In genomic region chr11:86618548-86619335, GRCm38 (mm10) we compare ENCODE assay signal across 23 mouse cellular contexts.
DNase-seq lines count a peak whose midpoint lies in the region; ATAC-seq and TF ChIP-seq lines count a peak whose summit lies in the region.
"Had no signal": no experiment of that assay in that cellular context is flagged by ENCODE, and none has a peak within 500 bp of the region (broad histone marks: within the 10 kb centered on the region; RNA-seq: fewer than 3 reads in every experiment).

No protein-coding gene starts in this region.

- no peaks in the 10 kb centered on the region for H3K36me3 ChIP-seq in kidney, postnatal 0 days (ENCODE audit: insufficient read depth, low read length)
- no peaks in the 10 kb centered on the region for H3K36me3 ChIP-seq in testis, adult 2 months (ENCODE audit: control insufficient read depth, insufficient read depth, low read length)
- H3K36me3 ChIP-seq in hindbrain, postnatal 0 days (ENCODE audit: insufficient read depth, low read length) = no peaks in the 10 kb centered on the region
- H3K36me3 ChIP-seq: forebrain, embryonic 15.5 days; heart, embryonic 12.5 days; neural tube, embryonic 13.5 days had no signal

- no peak for TF ChIP-seq CTCF in kidney, postnatal 0 days (IDR thresholded peaks at IDR 0.05; ENCODE audit: low read depth)
- TF ChIP-seq CTCF in testis, adult 2 months (IDR thresholded peaks at IDR 0.05; ENCODE audit: control insufficient read depth, insufficient read depth, insufficient replicate concordance, low read depth, low read length) = no peak
- TF ChIP-seq CTCF in hindbrain, postnatal 0 days (IDR thresholded peaks at IDR 0.05; ENCODE audit: low read depth) = no peak

- H3K4me2 ChIP-seq in kidney, postnatal 0 days (ENCODE audit: low read length) = no peak overlapping the region
- no peak overlapping the region for H3K4me2 ChIP-seq in hindbrain, postnatal 0 days (ENCODE audit: low read depth, low read length)
- H3K4me2 ChIP-seq: forebrain, embryonic 15.5 days; heart, embryonic 12.5 days; neural tube, embryonic 13.5 days had no signal

- H3K9ac ChIP-seq in kidney, postnatal 0 days (ENCODE audit: low read depth, low read length) = no peak overlapping the region
- no peak overlapping the region for H3K9ac ChIP-seq in hindbrain, postnatal 0 days (replicated peaks; ENCODE audit: low read length)
- H3K9ac ChIP-seq: forebrain, embryonic 15.5 days; heart, embryonic 12.5 days; liver, postnatal 0 days; neural tube, embryonic 13.5 days had no signal

- no peaks in the 10 kb centered on the region for H3K4me1 ChIP-seq in kidney, postnatal 0 days (replicated peaks; ENCODE audit: insufficient read depth, low read length)
- H3K4me1 ChIP-seq in testis, adult 2 months (ENCODE audit: control insufficient read depth, insufficient read depth, low read length) = no peaks in the 10 kb centered on the region
- H3K4me1 ChIP-seq in hindbrain, postnatal 0 days (ENCODE audit: insufficient read depth, low read length) = no peaks in the 10 kb centered on the region; the same call in 1 of the 2 replicates
- H3K4me1 ChIP-seq: forebrain, embryonic 15.5 days; heart, embryonic 12.5 days; hindbrain, embryonic 10.5 days had no signal

- H3K4me3 ChIP-seq in kidney, postnatal 0 days (replicated peaks; ENCODE audit: low read depth, low read length) = no peak overlapping the region
- no peak overlapping the region for H3K4me3 ChIP-seq in testis, adult 2 months (ENCODE audit: control insufficient read depth, low read depth, low read length)
- no peak overlapping the region for H3K4me3 ChIP-seq in hindbrain, postnatal 0 days (ENCODE audit: low read length)
- H3K4me3 ChIP-seq: forebrain, embryonic 15.5 days; heart, embryonic 12.5 days; hindbrain, embryonic 10.5 days; myocyte; neural tube, embryonic 13.5 days had no signal

- 85% methylated on average over 2 of the region's 2 CpGs for WGBS in kidney, postnatal 0 days
- WGBS in hindbrain, postnatal 0 days = 89% methylated on average over 2 of the region's 2 CpGs

- peak; percentile 25 for DNase-seq in kidney, postnatal 0 days (ENCODE audit: low spot score)
- no peak for DNase-seq in kidney, postnatal 14 days
- DNase-seq in testis, postnatal 14 days (ENCODE audit: low spot score) = no peak
- DNase-seq in induced T-regulatory cell, adult 2 months (ENCODE audit: low read depth) = peak; percentile 75
- no peak for DNase-seq in hindbrain, postnatal 0 days (ENCODE audit: low spot score)
- DNase-seq in kidney, adult 18-20 months = no peak
- DNase-seq: adrenal gland, postnatal 10 days; cerebellum, adult 9-10 months; heart, postnatal 10 days; kidney, adult 9 months; layer of hippocampus, adult 9-11 months; liver, postnatal 0 days; lung, postnatal 36 days; thymus, adult 2 months; thymus, postnatal 4 days had no signal

- no peaks in the 10 kb centered on the region for H3K9me3 ChIP-seq in kidney, postnatal 0 days (replicated peaks; ENCODE audit: low read length)
- H3K9me3 ChIP-seq in hindbrain, postnatal 0 days (ENCODE audit: low read length) = no peaks in the 10 kb centered on the region
- H3K9me3 ChIP-seq: forebrain, embryonic 15.5 days; heart, embryonic 12.5 days; hindbrain, embryonic 10.5 days; neural tube, embryonic 13.5 days had no signal

- TF ChIP-seq POLR2A in testis, adult 2 months (IDR thresholded peaks at IDR 0.05; ENCODE audit: control insufficient read depth, low read depth, low read length) = no peak

- no peaks in the 10 kb centered on the region for H3K27me3 ChIP-seq in kidney, postnatal 0 days (ENCODE audit: insufficient read depth, low read length)
- H3K27me3 ChIP-seq in testis, adult 2 months (ENCODE audit: control insufficient read depth, insufficient read depth, low read length) = no peaks in the 10 kb centered on the region
- no peaks in the 10 kb centered on the region for H3K27me3 ChIP-seq in hindbrain, postnatal 0 days (ENCODE audit: insufficient read depth, low read length)
- H3K27me3 ChIP-seq: forebrain, embryonic 15.5 days; heart, embryonic 12.5 days; neural tube, embryonic 13.5 days had no signal

- H3K27ac ChIP-seq in kidney, postnatal 0 days = no peak overlapping the region
- 0 out of 2 replicates have a peak overlapping the region, but pooled peaks have one; percentile 1 for H3K27ac ChIP-seq in testis, adult 2 months (ENCODE audit: control insufficient read depth, insufficient read depth, low read depth, low read length)
- H3K27ac ChIP-seq in hindbrain, postnatal 0 days = no peak overlapping the region
- H3K27ac ChIP-seq: forebrain, embryonic 15.5 days; hindbrain, embryonic 10.5 days; neural tube, embryonic 13.5 days had no signal

- ATAC-seq in kidney, postnatal 0 days (replicated peaks; ENCODE audit: low FRiP score, low read depth) = no peak
- ATAC-seq in hindbrain, postnatal 0 days = no peak
- ATAC-seq: forebrain, embryonic 15.5 days; hindbrain, embryonic 16.5 days; liver, postnatal 0 days; midbrain, embryonic 16.5 days had no signal

Comparison
In these comparisons a context has a peak if more than half of its experiments do, and no peak if none do; other contexts are left out.
1. DNase-seq: peak in kidney, postnatal 0 days (single experiment) and induced T-regulatory cell, adult 2 months (single experiment); none in kidney, postnatal 14 days (single experiment), testis, postnatal 14 days (single experiment), hindbrain, postnatal 0 days (single experiment) and kidney, adult 18-20 months (single experiment).